Mouse (Mus musculus) urinary bladder, postnatal 4 days (tissue): ENCODE results near the gene Gm20388.

Experiments used
- DNase-seq, 2 experiments: peaks; one replicate each; pipeline ENCODE4 v3.0.0; 2021 to 2022; ENCODE audit warnings: low spot score in 2 of 2

Gm20388 gene

DNA sequence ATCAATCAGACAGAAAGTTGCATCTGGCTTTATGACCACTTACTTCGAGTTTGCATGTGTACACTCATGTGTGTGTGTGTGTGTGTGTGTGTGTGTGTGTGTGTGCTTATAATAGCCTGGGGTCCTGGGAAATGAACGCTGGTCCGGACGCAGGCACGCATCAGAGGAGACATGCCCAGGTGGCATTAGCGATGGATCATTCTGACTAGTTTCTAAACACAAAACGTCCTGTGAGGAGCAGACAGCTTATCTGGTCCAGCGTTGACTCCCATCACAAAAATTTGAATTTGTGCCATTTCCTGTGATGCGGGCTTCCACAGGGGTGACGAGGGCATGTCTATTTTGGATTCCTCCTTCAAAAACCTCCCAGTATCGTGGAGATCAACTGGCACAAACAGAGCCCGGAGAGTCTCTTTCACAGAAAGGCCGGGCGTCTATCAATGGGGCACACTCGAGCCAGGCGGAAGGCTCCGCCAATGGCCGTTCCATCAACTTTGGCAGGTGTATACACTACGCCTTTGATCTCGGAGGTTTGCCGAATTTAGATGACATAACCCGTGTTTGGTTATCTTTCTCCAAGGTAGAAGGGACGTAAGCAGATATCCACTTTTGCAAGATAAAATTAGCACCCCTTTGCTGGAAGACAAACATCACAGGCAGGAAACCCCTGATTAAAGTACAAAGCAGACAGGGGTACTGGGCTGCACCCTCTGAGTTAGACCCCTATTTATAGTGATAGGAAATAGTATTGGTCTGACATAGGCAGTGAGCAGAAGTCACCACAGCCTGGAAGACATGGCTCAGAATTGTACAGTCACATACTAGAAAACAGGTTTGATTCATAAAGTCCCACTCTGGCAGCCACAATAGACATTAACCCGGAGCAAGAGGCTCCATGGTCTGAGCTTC is 965.6 kb downstream of the Gm20388 start:
- no peak for DNase-seq

DNA sequence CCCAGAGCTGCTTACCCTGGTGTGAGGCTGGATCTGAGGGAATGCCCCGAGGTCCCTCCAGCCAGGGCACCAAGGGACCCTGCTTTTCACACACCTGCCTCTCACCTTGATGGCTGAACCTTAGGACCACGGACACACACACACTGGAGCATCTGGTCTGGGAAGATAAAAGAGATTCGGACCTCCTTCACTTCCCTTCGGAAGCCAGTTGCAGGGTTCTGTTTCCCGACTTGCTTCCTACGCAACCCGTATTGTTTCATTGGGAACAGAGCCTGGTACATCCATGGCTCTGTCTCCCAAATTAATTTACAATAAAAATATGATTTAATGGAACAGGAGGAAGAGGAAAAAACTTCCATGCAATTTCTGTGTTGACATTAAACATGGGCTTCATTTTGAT is 966.4 kb downstream of the Gm20388 start:
- no peak for DNase-seq

DNA sequence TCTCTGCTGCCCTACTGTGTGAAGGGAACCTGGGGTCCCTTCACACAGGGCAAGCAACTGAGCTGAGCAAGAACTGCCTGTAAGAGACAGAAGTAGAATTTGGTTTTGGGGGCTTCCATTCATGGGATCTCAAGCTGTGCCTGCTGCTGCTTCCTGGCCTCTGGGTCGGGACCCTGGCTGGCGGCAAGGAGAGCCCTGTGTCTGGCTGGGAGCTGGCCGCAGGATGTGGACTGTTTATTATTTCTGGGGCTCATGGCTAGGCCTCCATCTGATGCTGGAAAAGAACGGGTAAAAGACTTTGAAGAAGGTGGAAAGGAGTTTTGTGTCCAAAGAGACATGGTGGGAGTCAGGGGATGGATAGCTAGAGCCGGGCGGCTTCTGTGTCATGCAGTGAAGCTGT is 969.3 kb downstream of the Gm20388 start:
- DNase-seq: no peak

DNA sequence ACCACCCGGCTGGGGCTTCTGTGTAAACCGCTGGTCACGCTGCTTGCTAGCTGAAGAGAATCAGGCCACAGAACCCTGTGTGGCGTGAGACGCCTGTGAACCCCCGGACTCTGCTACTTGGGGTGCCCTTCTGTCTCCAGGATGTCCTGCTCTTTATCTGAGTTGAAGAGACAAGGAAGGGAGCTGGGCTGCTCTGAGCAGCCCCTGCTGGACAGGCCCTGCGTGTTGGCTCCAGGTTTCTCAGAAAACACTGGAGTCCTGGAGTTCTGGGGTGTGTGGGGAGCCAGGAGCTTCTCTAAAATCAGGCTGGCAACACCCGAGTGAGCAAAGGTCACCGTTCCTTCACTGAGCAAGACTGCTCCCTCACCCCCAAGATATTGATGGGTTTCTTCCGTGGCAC is 971.0 kb downstream of the Gm20388 start:
- DNase-seq: no peak

DNA sequence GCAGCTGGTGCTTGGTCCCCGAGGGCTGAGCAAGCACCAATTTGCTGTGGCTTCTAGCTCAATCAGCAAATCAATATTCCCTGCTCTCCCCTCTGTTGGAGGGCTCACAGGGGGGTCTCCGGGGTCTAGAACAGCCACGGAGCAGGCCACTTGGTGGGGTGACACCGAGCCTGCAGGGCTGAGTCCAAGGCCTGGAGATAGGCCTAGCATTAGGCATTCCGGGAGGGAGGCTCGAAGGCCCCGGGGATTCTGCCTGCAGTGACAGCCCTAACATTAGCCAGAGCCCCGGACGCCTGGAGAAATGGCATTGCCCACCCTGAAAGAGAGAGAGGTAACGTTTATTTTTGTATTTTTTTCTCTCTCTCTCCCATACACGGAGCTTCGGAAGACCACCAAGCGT is 972.0 kb downstream of the Gm20388 start:
- DNase-seq: no peak

DNA sequence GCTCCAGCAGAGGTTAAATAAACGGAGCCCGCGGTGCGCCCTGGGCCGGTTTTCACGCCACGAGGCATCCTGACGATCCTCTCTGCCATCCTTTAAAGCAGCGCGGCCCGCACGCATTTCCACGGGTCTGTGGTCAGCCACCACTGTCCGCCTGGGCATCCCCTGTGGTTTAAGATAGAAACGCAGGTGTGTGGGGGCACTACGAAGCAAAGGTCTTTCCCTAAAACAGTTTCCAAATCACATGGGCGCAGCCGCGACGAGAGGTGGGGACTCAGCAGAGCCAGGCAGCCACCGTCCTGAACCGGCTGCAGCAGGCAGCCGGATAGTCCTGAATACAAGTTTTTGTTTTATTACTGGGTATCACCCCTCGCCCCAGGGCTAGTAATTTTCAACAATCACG is 972.7 kb downstream of the Gm20388 start:
- no peak for DNase-seq

DNA sequence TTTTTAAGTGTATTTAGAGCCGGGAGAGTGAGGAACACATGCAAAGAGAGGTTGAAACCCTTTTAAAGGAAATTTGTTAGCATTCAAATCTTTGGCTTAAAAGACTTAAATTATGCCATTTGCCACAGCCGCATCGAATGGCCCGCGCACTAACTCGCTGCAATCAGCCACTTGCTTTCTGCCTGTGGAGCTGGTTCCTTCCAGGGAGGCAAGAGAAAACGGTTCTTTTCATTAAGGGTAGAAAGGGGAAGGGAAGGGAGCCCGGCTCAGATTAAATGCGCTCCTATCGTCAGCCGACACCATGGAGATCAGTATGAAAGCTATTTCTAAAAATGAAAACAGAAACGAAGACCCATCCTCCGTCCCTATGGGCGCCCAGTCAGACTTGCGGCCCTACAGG is 973.2 kb downstream of the Gm20388 start:
- no peak for DNase-seq

DNA sequence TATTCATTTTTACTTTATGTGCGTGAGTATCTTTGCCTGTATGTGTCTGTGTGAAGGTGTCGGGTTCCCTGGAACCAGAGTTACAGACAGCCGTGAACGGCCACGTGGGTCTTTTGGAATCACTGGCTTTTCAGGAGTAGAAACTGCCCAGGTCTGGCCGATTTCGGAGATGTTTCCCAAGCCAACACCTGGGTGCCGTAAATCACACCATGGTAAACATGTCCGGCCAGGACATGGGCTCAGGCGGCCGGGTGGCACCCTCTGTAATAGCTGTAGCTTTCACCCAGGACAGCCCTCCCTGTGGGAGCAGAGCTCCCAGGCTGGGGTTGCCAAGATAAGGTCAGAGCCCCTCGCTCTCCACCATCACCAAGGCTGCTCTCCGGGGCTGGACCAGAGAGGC is 974.2 kb downstream of the Gm20388 start:
- no peak for DNase-seq

DNA sequence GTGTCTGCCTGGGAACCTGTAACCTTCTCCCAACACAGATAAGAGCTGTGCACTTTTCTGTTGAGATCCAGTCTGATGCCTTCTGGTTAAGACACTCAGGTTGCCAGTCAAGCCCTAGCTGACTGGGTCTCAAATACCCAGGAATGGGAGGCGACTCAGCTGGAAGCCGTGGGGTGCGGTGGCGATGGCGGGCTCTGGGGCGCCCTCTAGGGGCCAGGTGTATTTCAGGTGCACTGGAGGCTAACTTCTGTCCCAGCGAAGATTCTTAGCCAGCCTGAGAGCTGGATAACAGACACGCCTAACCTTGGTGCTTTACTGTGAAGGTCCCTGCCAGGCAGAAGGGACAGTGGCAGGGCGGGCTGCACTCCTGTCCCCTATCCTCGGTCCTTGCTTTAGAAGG is 976.6 kb downstream of the Gm20388 start:
- no peak for DNase-seq

DNA sequence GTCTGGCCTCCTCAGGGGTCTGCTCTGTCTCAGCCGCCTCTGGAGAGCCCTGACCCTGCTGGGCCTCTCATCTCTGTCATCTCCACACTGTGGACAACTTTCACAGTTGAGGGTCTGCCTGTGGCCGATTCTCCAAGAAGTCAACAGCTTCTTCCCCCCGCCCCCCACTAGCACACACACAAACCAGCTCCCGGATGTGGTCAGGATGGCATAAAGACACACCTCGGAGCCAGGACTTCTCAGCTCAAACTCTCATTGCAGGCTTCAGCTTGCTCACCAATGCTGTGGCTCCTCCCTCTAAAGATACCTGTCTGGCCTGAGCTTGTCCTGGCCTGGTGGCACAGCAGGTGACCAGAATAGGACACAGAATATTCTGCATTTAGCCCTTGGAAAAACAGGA is 977.4 kb downstream of the Gm20388 start:
- no peak for DNase-seq

DNA sequence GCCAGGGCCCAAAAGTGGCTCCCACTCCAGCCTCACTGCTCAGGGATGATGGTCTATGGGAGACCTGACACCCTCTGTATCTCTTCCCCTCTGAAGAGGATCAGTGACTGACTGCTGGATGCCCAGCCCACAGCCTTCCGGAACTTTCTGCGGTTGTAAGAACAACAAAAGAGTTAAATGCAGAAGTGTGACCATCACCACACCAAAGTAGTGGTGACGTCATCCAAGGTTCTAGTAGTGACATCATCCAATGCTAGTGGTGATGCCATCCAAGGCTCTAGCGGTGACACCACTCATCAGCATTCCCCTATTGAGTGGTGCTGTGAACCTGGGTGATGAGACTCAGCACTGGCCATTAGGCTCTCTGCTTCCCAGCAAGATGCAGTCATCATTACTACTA is 978.5 kb downstream of the Gm20388 start:
- no peak for DNase-seq

DNA sequence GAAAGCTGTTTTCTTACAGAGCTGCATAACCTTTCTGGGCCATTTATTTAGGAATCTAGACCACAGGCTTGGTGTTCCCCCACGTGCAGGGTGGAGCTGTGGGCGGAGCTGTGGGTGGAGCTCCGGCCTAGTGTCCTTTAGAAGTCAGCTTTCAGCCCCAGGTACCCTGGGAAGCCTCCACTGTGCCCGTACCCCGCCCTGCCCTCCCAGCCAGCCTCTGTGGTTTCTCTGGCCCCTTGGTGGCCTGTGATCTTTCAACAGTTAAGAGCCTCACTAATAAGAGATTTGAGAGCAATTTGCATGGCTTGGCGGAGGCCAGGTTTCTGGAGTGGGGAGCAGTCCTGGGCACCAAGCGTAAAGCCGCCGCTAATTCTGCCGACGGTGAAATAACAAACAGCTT is 979.4 kb downstream of the Gm20388 start:
- no peak for DNase-seq

DNA sequence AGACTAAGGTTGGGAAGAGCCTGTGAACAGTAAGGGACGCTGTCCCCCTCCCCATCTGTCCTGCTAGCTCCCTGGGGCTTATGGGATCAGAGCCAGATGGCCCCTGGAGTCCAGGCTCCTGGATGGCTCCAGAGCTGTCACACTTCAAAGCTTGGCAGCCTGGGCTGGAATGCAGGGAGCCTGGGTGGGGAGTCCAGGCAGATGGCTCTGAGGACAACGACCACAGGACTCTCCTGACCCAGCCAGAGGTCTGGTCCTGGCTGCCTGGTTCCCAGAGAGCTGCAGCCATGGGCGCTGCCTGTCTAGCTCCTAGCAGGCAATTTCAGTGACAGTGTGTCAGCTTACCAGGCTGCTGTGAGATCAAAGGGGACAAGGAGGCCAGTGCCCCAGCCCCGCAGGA is 984.4 kb downstream of the Gm20388 start:
- no peak for DNase-seq

DNA sequence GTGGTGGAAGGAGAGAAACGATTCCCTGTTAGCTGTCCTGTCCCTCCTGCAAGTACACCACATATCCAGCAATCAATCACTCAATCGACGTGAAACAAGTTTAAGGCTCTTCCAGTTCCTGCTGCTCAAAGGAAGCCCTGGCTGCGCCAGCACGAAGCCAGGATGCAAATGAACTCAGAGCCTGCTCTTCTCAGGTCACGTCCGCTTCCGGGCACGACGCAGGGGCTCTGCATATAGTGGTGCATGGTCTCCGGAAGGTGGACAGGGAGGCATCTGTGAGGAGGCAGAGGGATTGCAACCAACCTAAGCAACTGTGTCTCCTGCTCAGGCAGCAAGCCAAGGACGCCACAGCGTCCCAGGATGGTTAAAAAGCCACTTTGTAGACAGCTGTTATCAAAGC is 985.0 kb downstream of the Gm20388 start:
- no peak for DNase-seq

DNA sequence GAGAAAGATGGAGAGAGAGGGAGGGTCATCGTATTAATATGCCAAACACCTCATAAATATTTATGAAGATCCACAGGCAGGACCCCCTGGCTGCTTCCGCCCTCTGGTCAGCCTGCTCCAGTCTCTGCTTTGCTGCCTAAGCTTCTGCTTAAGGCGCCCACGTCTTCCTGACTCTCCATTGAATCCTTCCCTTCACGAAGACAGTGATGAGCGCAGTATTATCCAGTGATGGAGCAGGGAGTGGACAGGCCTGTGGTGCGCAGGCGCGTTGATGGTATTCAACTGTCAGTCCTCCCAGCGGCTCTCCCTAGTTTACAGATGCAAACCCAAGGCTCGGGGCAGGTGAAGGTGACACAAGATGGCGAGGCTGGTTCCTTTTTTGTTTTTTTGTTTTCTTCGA is 985.6 kb downstream of the Gm20388 start:
- no peak for DNase-seq

DNA sequence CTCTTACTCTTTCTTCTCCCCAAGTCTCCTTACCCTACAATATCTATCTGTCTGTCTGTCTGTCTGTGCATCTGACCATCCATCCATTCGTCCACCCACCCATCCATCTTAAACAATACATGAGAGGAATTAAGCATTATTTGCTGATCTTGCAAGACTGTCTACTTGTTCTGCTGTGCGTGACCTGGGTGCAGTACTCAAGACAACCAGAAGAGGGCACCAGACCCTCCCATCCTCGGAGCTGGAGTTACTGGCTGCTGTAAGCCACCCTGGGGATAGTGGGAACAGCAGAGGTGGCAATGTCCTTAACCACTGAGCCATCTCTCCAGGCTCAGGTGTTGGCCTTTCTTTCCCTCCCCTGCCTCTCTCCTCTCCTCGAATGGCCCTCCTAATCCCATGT is 987.4 kb downstream of the Gm20388 start:
- DNase-seq: no peak

DNA sequence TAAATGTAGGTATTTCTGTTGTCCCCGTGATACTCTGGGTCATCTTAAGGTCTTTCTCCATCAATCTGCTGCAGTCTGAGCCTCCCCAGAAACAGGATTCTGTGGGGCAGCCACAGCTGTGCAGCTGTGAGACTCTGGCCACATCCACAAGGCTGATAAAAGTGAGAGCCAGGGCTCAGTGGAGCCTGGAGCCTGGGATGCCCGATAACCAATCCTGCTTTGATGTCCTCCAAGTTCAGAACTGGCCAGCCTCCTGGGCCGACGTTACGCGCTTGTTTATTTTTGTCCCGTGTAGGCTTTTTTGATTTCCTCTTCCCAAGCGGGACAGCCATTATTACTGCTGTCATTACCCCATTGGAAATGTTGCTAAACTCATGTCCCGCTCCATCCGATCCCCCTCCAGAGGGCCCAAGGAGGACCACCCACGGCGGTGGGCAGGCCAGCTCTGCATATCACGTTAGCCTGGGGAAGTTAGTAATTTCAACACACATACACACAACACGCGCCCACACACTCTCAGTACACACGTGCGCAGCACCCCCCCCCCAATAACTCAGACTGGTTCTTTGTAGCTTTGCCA is 988.3 kb downstream of the Gm20388 start:
- DNase-seq: no peak

DNA sequence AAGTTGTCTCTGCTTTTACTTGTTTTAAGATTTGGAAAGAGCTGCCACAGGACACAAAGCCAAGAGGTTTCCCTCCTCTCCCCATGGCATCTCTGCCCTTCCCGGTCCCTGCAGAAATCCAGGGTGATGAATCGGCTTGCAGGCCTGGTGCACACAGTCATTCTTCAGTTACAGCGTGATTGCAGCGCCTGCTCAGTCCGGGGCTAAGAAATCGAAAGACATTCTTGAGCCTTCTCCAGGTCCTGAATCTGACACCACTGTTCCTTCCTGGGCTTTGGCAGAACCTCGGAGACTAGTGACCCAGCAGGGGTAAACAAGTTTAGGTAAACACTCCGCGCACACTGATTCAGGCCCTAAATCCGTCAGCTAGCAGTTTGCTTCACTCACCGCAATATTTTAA is 991.7 kb downstream of the Gm20388 start:
- no peak for DNase-seq

DNA sequence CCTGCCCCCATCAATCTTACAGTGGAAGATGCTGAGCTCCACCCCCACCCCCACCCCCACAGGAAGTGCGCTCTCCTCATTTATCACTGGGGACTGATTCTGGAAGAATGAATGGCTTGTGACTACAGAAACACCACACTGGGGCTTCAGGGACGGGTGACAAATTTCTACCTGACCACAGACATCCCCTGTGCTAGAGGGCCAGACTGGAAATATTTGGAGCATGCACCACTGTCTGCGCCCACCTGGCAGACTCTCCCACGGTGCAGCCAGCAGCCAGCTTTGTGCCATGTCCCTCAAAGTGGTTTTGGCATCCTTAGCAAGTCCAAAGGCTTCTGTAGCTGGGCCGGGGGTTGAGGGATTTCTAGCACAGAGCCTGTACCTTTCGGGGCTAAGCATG is 997.0 kb downstream of the Gm20388 start:
- DNase-seq: no peak

DNA sequence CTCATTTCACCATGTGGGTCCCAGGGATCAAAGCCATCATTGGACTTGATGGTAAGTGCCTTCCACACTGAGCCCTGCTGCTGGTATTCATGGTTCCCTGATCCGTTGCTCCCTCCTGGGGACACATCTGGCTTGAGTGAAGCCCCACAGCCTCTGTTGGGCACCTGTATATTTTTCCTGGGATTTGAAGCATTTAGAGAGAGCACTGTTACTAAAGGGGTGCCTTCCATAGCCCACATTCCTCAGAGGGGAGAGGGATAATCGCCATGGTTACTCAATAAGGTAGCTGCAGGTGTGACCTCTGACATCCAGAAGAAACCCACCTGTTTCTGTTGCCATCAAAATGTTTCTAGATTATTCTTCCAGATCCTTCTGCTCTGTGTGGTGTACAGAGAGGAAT is 1000.3 kb downstream of the Gm20388 start:
- DNase-seq: no peak

DNA sequence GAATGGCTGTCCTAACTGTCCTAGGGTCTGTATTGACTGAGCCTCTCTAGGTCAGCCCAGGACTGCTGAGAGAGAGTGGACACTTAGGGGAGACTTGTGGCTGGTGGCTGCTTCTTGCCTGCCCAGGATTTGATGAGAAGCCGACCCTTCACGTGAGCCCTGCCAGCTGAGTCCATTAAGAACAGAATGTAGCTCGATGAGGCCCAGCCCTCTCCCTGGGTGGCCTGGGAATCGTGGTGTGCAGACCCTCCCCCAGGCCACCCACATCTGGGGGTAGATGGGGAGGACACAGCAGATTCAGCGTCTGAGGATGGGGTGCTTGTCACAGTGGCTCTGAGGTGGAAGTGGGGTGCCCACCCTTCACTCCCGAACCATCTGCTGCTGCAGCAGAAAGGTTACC is 1001.8 kb downstream of the Gm20388 start:
- DNase-seq: no peak

DNA sequence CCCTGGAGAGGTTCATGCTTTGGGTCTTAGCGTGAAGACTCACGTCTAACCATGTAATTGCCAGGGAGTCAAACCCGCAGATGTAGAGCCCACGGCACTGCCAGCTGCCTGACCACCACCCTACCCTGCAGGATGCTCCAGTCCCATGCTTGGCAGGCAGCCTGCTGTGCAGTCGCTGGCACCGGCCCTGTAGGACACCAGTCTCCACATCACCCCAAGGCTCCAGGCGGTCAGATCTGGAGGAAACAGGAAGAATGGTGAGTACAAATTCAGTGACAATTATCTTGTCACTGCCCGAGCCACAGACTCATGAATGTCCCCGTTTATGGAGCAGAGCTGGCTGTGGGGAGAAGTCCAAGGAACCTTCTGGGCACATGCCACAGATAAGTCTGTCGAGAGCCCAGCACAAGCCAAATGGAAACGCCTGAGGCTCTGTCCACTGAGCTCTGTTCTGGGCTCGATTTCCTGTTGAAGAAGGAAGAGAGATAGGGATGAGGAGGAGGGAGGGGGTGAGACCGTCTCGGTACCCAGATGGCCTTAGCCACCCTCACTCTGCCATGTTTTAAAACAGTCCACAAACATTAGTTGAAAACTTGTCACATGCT is 1006.3 kb downstream of the Gm20388 start:
- no peak for DNase-seq

DNA sequence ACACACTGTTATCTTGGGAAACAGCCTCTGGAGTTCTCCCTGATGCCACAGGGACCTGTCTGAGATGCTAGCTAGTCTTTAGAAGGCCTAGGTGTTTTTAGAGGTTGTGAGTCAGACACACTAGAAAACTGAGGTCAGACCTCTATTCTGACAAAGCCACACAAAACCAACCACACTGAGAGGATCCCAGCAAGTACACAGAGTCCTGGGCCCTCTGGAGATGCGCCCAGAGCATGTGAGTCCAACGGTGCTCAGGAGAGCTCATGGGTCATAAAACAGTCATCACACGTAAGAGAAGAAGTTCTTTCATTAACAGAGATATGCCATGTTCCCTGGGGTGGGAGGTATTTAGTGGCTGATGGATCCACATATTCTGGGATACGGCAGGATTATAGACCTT is 1009.9 kb downstream of the Gm20388 start:
- DNase-seq: no peak
